Mouse (Mus musculus) C2C12 (cell line): ENCODE measurements around the gene Cyp4x1.

Source experiments
- CTCF ChIP-seq: IDR thresholded peaks from one replicate; pipeline ENCODE4 v1.5.1; 2011; ENCODE audit not compliant: control insufficient read depth, insufficient read depth, insufficient read length
- FOSL1 ChIP-seq: IDR thresholded peaks from one replicate; pipeline ENCODE4 v1.8.0; 2011; ENCODE audit warnings: mild to moderate bottlenecking, low read length; ENCODE audit not compliant: poor library complexity, insufficient read depth, severe bottlenecking
- MAX ChIP-seq: IDR thresholded peaks from one replicate; pipeline ENCODE4 v1.6.1; 2011; ENCODE audit warnings: mild to moderate bottlenecking, control low read depth
- MYOG ChIP-seq: IDR thresholded peaks from one replicate; pipeline ENCODE4 v1.6.1; 2011; ENCODE audit not compliant: control insufficient read depth, insufficient read length; ENCODE audit errors: extremely low read depth
- USF1 ChIP-seq: IDR thresholded peaks from one replicate; pipeline ENCODE4 v1.6.1; 2011; ENCODE audit warnings: low read depth, mild to moderate bottlenecking, control low read depth, moderate library complexity

DNA sequence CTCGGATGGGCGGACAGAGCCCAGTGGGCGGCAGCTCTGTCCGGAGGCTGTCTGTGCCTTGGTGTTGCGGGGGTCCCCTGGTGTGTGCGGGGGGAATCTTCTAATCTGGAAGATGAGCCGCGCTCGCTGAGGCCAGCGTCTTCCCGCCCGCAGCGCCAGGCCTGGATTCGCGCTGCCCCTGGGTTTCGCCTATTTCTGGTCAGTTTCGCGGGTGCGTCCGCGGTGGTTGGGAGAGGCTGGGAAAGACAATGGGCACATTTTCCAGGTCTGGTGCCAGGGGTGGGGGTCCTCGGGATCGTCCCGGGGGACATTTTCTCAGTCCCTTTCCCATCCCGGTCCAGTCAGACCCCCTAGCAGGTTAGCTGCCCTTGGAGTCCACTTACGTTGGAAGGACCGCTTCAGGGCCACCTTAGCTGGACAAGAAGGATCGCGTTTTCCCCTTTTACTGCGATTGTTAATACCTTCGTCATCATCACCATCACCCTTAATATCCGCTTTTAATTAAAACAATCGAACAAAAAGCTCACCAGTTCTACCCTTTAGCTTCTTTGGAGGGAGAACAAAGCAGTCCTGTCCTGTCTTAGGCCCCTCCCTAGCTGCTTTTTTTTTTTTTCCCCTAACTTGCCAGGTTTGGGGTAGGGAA is 76.3 kb downstream of the Cyp4x1 start:
- TF ChIP-seq CTCF = no peak
- no peak for TF ChIP-seq MYOG
- no peak for TF ChIP-seq MAX
- no peak for TF ChIP-seq USF1
- no peak for TF ChIP-seq FOSL1
